Mouse (Mus musculus): ENCODE results near the gene Aak1. TPM values are rescaled to one million over a fixed set of nuclear protein-coding genes. Genes with fewer than 3 reads are reported as not detected.
"Not testable (repeated sequence)": the region's sequence is repeated elsewhere in the genome, so short reads cannot be mapped to it uniquely, and the experiment has no call there.

Gene Aak1
- total RNA-seq, 2 experiments from 2014 or later = 15.8 to 39.4 TPM

DNA sequence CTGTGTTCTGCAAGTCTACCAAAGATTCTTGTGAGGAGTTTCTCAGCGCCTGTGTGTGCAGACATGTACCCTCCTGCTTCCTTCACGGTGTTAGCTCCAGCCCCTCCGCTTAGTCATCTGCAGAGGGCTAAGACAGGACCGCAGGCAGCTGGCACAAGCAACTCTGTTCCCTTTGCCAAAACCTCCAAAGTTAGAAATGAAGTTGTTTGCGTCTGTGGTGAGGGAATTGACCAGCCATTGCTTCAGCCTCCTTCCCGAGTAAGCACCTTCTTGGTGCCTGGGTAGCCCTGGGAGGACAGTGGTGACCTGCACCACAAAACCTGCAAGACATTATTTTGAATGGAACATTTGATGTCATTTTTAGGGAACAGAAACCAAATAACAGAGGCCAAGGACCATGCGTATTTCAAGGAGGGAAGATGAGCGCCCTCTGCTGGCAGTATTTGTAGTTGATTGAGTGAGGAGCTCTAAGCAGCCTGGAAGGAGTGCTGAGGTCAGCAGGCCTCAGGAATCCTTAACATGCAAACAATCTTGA lies 153.3 kb downstream of the Aak1 start:
- peak; percentile 85 for ATAC-seq (replicated peaks; ENCODE audit: low FRiP score, poor library complexity, severe bottlenecking)

DNA sequence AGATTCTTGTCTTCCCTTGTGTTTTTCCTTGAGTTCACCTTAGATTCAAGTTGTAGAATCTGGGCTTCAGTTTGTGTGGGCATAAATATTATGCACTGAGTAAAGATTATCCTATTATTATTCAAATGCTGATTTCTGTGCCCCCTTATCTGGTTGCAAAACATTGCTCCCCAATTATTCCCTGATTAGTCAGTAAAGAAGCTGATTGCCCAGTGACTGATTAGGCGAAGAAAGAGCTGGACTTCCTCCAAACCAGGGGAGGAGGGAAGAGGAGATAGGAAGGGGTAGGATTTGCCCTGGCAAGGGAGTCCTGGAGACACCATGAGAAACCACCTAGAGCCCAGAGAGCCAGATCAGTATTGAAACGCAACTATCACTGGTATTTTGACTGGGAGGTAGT lies 154.8 kb downstream of the Aak1 start:
- ATAC-seq (replicated peaks; ENCODE audit: low FRiP score, poor library complexity, severe bottlenecking) = no peak

DNA sequence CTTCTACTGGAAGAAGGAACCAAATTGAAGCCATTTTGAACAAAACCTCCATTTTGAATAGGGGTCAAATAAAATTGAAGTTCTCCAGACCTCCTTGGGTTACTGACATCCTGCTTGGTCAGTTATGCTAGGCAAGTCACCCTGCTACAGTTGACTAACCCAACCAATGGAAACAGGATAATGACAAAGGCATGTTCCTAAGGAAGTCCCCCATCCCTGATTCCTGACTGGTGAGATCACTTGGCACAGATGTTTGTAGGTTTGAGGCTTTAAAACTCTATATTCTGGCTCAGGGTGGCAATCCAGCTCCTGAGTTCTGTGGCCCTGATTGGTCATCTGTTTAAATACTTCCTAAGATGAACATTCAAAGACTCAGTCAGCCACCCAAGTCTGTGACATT lies 156.3 kb downstream of the Aak1 start:
- no peak for ATAC-seq (replicated peaks; ENCODE audit: low FRiP score, poor library complexity, severe bottlenecking)

DNA sequence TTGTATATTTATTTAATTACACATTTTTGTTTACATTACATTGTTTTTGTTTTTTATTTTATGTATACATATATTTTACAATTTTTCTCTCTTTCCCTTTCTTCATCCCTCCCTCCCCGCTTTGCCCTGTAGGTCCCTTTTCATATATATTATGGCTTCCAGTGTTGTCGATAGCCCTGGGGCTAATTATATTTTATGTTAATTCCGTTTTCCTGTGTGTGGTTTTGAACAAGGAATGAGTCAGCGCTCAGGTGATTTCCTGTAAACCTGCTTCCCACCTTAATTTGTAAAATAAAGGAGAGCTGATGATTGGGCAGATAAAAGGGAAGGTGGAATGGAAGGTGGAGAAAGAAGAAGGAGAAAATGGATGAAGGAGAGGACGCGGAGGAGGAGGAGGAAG lies 159.6 kb downstream of the Aak1 start, which contains the start of gene Nfu1:
Nfu1 (plus strand) TSS at position 350 of the 400 bp plus-strand sequence.
- ATAC-seq (replicated peaks; ENCODE audit: low FRiP score, poor library complexity, severe bottlenecking) = no peak

DNA sequence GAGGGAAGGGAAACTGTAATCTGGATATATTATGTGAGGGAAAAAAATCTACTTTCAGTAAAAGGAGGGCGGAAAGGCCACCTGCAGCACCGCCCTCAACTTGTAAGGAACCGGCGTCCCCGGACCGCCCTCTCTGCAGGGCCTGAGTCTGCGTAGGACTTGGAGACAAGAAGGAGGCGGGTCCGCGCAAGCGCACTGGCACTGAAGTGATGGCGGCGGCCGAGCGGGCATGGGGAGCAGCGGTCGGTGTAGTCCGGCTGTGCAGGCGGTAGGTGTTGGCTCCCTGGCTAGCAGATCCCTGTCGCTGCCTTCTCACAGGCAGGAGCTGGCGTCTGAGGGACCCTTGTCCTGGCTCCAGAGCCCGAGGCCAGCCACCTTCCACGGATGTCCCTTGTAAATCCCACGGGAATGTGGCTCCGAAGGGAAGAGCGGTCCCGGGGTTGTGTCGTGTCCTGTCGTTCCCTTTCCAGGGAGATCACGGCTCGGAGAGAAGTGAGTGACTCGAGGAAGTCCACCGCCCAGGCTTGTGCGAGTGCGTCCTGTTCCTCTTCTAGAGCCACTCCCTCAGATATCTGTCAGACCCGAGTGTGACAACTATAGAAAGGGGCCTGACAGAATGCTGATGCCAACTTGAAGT lies 160.5 kb downstream of the Aak1 start:
- peak; percentile 100 for ATAC-seq (replicated peaks; ENCODE audit: low FRiP score, poor library complexity, severe bottlenecking)

DNA sequence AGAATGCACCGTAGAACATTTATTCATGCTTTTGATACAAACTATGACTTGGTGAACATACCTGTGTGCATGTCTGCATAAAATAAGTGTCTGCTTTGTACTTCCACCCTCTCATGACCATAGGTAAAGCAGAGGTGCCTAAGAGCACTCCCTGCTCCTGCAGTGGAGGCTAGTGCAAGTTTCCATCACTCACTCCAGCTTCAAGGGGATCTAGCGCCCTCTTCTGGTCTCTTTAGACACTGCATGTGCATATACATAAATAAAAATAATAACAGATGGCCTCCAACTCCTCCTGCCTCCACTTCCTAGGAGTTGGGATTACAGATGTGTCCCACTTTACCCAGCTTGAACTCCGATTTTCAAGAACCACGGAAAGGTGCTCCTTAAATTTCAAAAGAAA lies 167.6 kb downstream of the Aak1 start:
- ATAC-seq (replicated peaks; ENCODE audit: low FRiP score, poor library complexity, severe bottlenecking) = 0 out of 2 replicates have a peak, but pooled peaks have one; percentile 52

DNA sequence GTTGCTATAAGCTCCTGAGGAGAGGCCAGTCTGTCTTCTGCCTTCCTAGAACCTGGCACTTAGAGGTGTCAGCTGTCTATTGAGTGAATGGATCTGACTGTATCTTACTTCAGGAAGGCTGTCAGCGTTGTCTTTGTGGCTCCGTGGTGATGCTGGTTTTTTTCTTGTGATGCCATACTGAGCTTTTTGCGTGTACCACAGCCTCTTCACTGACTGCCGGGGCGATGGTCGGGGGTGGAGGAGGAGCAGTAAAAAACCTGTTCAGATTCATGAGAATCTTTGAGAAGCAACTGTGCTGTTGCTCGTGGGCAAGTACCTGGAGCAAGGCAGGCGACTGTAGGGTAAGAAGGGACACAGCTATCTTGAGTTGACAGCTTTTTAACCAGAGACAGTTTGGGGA lies 169.6 kb downstream of the Aak1 start:
- ATAC-seq (replicated peaks; ENCODE audit: low FRiP score, poor library complexity, severe bottlenecking) = no peak

DNA sequence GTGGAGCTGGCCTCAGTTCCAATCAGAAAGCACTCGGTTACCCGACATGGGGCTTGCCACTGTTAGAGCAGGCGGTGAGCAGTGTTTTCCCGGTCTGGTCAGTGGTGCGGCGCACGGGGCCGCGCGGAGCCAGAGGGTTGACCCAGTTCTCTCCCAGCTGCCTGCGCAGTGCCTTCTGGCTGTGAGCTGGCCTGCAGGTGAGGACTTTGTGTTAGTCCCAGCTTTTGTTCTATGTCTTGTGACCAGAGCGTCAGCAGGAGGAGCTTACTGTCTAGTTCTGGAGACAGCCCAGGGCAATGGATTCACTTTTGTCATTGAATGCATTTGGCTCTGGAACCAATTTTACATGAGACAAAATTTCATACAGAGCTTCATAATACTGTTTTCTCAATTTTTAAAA lies 172.5 kb downstream of the Aak1 start:
- ATAC-seq (replicated peaks; ENCODE audit: low FRiP score, poor library complexity, severe bottlenecking) = no peak

DNA sequence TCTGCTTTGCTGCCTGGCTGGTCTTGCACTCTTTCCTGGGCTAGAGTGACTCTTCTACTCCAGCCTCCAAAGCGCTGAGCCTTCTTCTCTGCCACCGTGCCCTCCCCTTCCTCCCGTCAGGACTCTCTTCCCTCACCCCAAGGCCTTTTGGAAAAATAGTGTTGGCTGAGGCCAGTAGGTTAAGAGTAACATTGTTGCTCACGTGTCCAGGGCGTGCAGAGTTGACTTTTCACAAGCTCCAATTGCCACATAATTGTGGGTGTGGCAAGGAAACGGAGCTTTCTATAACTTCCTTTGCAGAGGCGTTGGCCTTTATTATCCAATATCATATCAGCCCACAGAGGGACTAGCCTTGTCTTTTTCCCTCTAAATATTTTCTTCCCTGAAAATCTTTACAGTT lies 177.7 kb downstream of the Aak1 start:
- no peak for ATAC-seq (replicated peaks; ENCODE audit: low FRiP score, poor library complexity, severe bottlenecking)

DNA sequence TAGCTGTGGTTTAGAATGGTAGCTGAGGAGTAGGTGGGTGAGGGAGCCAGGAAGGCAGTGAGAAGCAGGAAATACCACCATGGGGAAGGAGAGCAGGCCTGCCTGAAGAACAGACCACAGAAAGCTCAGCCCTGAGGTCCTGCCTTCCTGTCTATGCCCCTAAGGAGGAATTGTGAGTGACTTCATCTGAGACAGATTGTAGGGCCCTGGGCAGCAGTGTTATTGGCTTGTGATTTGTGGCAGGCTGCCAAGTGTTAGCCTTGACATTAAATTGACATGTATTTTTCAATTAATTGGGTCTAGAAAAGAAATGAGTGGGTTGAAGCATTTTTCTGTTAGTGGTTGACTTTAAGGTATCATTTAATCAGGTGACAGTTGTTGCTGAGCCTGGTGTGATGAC lies 179.6 kb downstream of the Aak1 start:
- no peak for ATAC-seq (replicated peaks; ENCODE audit: low FRiP score, poor library complexity, severe bottlenecking)

DNA sequence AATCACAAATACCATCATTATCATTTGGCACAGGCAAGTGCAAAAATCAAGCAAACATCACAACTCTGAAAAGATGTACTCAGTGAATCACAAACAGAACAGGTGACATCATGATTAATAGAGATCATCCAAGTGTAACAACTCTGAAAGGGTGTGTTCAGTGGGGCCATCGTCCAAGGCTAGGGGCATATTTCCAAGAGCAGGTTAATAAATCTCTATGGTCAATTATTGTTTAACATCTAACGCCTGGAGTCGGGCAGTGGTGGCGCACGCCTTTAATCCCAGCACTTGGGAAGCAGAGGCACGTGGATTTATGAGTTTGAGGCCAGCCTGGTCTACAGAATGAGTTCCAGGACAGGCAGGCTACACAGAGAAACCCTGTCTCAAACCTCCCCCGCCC lies 182.0 kb downstream of the Aak1 start:
- ATAC-seq (replicated peaks; ENCODE audit: low FRiP score, poor library complexity, severe bottlenecking) = not testable (repeated sequence)

DNA sequence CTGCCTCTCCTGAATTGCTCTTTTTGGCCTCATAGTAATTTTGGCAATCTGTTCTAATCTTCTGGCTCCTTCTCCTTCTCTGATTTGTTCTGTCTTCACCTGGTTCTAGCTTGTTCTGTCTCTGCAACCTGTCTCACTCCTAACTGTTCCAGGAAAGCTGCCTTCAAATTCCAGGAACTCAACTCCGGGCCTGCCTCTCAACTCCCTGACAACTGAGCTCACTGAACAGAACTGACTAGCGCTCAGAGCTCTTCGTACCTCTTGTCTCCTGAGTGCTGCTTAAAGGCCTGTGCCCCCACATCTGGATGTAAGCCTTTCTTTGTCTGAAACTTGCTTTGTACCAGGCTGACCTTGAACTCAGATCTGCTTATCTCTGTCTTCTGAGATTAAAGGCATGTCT lies 183.1 kb downstream of the Aak1 start:
- no peak for ATAC-seq (replicated peaks; ENCODE audit: low FRiP score, poor library complexity, severe bottlenecking)

DNA sequence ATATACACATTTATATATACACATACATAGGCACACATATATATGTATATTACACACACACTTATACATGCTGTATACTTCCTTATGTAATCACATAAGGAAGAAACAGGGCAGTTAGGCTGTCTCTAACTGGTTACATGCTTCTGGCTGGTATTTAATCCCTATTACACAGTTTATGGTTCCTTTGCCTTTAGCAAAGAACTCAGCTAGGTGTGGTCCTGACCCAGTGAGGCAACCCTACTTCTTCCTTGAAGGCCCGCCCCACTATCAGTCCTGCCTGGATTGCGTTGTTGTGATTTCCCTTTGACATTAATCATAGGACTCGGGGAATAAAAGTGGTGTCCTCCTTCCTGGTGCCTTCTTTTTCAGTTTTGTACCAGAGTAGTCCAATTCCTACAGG lies 185.1 kb downstream of the Aak1 start:
- no peak for ATAC-seq (replicated peaks; ENCODE audit: low FRiP score, poor library complexity, severe bottlenecking)

DNA sequence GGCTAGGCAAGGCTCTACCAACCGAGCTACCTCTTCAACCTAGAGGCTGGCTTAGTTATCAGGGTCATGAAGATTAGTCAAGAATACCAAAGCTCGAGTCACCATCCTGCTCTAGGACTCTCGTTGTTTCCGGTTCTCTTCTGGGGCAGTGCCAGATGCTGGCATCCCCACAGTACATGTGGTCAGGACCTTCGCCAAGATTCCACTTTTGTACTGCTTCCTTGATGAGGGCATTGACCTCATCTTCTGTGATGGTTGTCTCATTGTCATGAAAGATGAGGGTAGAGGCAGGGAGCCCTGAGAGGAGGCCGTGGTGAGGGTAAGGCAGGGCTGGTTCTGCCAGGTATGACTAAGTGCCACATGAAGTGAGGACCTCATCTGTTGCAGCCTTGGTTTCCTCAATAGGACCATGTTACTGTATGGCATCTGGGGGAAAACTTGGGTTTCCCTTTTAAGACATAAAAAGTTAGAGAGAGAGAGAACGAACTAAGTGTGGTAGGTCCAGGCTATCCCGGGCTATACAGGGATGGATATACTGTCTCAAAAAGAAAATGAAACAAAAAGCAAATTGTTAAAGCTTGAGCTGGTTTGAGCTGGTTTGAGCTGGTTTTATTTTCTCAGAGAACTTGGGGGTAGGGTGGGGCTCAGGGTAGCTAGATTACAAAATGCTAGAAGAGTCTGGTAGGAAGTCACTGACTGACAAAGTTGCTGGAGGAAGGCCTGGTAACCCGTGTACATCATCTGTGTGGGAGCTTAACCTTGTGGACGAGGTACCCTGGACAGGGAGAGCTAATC lies 188.7 kb downstream of the Aak1 start:
- ATAC-seq (replicated peaks; ENCODE audit: low FRiP score, poor library complexity, severe bottlenecking) = no peak

DNA sequence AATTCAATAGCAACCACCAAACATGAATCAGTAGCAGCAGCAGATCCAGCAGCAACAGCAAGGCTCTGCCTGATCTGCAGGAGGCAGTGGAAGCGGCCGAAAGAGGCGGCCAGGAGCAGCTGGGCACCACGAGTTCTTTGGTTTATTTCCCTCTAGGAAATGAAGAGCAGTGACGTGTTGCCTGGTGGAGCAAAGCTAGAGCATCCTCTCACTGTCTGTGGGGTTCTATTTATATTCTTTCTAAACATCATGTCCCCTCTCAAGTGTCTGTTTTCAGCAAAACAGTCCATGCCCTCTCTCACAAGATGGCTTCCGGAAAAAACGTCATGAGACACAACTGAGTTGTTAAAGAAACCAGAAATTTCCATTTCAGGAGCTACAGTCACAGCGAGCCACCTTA lies 189.8 kb downstream of the Aak1 start:
- no peak for ATAC-seq (replicated peaks; ENCODE audit: low FRiP score, poor library complexity, severe bottlenecking)

DNA sequence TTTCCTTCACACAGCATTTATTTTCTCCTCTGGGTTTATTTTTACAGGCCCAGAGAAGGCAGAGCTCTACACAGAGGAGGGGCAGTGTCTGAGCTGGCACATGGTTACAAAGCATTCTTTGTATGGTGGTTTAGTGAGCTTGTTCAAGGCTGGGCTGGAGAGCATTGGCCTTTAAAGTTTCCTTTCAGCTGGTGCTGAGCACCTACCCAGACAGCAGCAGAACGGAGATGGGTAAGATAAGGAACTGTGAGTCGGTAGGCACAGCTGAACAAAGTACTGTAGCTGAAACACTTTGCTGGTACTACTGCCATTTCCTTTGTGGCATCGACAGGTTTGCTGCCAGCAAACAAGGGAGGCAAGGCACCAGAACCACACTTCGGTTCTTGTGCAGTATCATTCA lies 191.7 kb downstream of the Aak1 start:
- ATAC-seq (replicated peaks; ENCODE audit: low FRiP score, poor library complexity, severe bottlenecking) = no peak

DNA sequence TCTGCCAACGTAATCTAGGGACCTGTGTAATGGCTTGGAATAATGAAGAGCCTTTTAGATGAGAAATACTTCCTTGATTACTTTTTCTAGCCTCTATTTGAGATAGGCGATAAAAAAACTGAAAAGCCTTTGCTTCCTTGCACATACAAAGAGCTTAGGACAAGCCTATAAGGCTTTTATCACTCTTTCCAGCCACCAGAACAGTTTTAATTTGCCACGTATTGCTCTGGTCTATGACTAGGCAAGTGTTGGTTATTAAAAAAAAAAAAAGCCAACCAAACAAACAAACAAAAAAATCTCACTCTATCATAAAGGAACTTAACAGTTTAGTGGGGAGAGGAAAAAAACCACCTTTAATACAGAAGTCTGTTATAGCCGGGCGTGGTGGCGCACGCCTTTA lies 192.1 kb downstream of the Aak1 start:
- ATAC-seq (replicated peaks; ENCODE audit: low FRiP score, poor library complexity, severe bottlenecking) = no peak

DNA sequence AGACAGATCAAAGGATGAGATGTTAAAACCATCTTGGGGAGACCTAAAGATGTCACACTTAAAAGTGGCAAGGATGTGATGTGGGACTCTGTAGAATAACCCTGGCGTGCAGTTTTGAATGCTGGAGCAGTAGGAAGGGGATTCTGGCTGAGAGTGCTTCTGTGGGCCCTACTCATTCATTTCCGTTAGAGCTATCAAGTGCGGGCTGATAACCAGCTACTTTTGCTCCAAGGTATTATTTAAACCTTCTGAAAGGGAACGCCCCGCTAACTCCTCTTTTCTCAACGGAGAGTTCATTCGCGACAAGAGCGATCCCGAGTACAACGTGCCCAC lies 192.7 kb downstream of the Aak1 start:
- ATAC-seq (replicated peaks; ENCODE audit: low FRiP score, poor library complexity, severe bottlenecking) = no peak

DNA sequence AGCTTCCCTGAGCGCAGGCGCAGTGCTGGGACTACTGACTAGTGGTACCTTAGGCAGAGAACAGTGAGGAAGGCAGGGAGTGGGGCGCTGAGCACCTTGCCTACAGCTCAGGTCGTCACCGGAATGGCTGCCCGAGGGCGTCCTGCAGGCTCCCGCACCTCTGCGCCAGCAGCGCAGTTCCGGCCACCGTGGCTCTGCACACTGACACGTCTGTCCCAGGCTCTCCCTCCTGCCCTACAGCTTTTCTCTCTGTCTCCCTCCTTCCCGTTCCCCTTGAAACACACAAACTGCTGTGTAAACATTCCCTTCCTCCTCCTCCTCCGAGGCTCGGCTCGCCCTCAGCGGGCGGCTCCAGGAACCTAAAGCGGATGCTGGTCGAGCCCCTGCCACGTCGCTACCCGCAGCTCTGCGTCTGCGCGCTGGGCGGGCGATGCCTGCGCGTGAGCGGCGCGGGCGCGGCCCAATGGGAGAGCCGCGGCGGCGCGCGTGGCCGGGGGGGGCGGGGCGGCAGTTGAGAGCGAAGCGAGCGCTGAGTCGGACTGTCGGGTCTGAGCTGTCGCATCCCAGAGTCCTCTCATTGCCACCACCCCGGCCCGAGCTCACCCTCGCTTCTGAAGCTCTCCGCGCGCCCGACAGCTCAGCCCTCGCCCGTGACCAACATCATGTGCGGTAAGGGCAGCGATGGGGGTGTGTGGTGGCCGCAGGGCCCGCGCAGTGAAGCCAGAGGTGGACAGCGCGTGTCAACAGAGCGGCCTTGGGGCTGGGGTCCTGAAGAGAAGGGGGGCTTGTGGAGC lies 193.2 kb downstream of the Aak1 start, which contains the start of gene Gfpt1:
Gfpt1 (plus strand) TSS at position 510 of the 794 bp plus-strand sequence.
- ATAC-seq (replicated peaks; ENCODE audit: low FRiP score, poor library complexity, severe bottlenecking) = peak; percentile 89

DNA sequence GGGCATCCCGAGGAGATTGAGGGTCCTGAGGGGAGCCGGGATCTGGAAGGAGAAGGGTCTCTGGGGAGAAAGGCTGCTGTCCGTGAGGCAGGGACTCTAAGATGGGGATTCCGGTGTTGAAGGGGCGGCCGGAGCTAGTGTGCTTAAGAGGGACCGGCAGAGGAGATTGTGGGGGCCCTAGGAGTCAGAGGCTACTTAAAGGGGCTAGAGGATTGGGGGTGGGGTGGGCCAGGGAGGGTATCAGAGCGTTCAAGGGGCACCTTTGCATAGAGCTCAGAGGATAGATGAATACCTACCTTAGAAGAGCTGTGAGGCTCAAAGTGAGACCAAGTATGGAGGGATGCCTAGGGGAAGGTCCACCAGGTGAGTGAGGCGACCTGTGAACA lies 193.8 kb downstream of the Aak1 start:
- no peak for ATAC-seq (replicated peaks; ENCODE audit: low FRiP score, poor library complexity, severe bottlenecking)

DNA sequence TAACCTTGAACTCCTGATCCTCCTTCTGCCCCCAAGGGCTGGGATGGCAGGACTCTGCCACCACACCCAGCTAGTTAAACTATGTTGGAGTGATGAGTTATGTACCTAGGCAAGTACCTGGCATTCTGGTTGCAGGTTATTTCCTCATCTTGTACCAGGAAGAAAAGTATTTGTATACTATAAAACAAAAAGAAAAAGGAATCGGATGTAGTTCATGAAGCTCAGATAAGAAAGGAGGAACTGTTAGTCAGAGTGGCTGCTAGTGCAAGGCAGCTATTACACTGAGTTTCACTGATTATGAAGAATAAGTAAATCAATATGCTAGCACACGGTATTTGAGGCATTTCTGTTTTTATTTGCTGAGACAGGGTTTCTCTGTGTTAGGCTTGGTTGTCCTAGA lies 195.6 kb downstream of the Aak1 start:
- no peak for ATAC-seq (replicated peaks; ENCODE audit: low FRiP score, poor library complexity, severe bottlenecking)

Data from erythroid progenitor cell, adult 5-6 weeks (primary cell).